Mouse (Mus musculus): ENCODE measurements around the gene Trp53bp1.

DNA sequence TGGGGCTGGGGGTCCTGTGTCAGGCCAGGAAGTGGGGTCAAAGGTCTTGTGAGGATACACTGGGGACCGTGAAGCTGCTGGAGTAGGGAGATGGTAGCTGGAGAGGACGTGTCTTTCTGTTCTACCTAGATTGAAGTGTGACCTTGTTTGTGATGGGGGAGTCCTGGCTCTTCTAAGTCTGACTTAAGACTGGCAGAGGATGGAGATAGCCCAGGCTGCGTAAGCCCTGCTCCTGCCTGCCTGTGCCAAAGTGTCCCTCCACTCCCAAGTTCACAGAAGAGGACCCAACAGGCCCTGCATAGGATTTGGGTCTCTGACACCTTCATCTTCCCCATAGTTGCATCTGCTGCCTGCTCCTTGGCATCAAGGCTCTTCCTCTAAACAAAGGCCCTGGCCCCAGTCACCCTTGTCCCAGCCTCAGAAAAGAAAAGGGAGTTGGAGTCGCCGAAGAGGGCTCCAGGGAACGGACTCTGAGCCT lies 25.6 kb upstream of the Trp53bp1 start:
- TF ChIP-seq GATA1 (IDR thresholded peaks at IDR 0.05; ENCODE audit: borderline replicate concordance, low read length) = no peak
- TF ChIP-seq FLI1 (IDR thresholded peaks at IDR 0.05; ENCODE audit: low read length) = no peak

Data from megakaryocyte, embryonic 14.5 days (primary cell).